Mouse (Mus musculus) cerebellum, adult 11 months (tissue): ENCODE data around the gene Rgma.

ENCODE experiments used
- DNase-seq: peaks from one replicate; pipeline ENCODE4 v3.0.0; 2022

Rgma gene

DNA sequence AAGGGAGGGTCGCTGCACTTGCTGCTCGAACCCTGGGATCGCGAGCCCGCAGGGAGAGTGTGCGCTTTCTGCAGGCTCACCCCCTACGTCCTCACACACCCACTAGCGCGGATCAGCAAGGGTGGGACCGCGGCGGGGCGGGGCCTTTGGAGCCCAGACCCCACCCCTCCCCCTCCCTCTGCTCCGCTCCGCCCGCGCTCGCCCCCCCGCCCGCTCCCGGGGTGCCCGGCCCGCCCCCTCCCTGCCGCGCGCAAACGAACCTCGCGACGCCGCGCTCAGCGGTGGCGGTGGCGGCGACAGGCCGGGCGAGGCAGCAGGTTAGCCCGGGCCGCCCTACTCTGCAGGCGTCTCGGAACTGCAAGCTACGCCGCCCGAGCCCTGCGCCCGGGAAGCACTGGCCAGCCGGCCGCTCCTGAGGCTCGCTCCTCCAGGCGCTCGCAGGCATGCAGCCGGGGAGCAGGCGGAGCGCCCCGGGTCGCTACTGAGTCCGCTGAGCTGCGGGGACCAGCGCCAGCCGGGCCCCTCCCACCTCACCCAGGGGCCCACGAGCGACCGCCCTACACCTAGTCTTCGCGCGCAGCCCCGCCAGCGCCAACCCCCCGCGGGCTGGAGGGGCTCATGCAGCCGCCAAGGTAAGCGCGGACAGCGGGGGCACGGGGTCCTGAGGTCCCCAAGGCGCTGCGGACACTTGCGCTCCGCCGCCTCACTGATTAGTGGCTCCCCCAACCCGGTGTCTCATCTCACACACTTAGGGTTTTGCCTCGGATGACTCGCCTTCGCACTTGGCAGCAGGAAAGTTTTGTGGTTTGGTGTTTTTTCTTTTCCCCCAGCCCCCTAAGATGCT, at the start of gene Rgma:
Gene Rgma, plus strand, starts transcription at position 253 of the 844 bp plus-strand sequence.
- peak; percentile 40 for DNase-seq

GRCm38 (mm10) chr7:73326236-73326635, 49.1 kb upstream of the Rgma start:
- DNase-seq = no peak

DNA sequence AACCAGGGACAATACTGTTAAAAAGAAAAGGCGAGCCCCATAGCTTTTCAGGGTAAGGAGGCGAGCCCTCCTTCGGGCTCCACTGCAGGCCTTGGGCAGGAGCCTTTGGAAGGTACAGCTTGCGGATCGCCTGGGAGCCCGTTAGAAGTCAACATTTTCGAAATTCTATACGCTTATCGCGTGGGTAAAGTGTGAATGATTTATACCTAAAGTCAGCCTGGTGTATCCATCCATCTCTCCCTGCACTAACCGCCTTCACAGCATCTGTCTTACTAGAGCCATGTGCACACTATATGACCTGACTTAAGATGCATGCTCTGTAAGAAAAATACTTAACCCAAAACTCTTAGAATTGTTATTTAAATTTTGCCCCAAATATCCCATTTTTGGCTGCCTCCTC, 48.6 kb upstream of the Rgma start:
- DNase-seq = no peak

DNA sequence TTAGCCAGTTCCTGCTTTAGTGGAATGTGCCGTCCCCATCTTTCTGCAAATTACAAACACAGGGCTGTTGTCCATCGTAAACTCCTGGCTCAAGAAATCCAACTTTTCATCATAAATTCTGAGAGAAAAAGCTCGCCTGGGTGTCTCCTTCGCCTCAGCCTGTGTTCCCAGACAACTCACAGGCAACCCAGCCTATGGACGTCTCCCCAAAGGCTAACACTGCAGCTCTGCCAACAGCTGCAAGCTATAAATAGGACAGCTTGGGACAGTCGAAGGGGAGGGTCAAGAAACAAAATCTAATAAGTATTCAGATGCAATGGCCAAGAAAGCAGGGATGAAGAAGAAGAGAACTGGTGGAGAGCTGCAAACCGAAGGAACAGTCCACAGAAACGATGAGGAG, 48.1 kb upstream of the Rgma start:
- no peak for DNase-seq

DNA sequence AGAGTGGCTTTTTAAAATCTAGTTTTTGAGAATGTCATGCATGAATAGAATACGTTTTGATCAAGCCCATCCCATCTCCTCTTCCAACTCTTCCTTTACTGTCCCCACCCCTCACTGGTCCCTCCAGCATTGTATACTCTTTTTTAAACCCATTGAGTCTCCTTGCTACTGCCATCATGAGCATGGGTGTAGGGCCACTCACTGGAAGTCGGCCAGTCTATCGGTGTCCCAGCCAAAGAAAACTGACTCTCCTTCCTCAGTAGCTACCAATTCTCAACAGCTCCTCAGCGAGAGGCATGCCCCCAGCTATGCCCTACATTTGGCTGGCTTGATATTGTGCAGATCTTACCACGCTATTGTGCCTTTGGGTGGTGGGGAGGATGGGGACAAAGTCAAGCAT, 47.7 kb upstream of the Rgma start:
- no peak for DNase-seq

DNA sequence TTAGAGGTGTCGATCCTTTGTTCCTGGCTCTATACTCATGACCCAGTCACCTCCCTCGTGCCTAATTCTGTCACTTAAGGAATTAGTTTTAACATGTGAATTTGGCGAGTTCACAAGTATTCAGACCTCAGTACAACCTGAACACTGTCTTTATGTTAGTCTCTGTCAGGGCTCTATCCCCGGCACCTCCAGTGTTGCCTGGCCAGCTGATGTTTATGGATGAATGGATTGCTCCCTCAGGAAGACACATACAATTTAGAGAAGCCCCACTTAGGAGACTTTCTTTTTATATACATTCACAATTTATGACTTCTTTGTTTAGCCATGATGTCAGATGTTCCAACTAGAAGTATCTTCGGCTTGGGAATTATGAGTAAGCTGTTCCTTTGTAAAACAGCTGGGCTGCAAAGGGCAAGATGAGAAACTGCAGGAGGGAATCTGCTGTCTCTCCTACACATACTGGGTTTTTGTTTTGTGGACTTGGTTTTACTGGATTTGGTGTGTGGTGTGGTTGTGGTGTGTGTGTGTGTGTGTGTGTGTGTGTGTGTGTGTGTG, 46.6 kb upstream of the Rgma start:
- no peak for DNase-seq

DNA sequence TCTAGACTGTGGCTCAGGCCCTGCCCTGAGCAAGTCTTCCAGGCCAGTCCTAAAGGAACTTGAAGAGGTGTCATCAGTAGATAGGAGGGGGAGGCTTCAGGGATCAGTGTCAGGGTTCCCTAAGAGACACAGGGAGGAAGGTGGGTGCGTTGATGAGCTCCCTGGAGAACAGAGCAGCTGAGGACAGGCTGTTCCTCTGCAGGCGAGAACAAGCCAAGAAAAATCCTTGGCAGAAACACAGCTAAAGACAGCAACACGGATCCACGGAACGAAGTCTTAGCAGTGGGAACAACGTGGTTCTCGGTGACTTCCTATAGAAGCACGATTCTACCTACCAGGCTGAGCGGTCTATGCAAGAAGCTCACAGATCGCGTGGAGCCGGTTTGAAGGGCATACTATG, 44.6 kb upstream of the Rgma start:
- DNase-seq = no peak

GRCm38 (mm10) chr7:73331645-73332044, 43.7 kb upstream of the Rgma start:
- no peak for DNase-seq

DNA sequence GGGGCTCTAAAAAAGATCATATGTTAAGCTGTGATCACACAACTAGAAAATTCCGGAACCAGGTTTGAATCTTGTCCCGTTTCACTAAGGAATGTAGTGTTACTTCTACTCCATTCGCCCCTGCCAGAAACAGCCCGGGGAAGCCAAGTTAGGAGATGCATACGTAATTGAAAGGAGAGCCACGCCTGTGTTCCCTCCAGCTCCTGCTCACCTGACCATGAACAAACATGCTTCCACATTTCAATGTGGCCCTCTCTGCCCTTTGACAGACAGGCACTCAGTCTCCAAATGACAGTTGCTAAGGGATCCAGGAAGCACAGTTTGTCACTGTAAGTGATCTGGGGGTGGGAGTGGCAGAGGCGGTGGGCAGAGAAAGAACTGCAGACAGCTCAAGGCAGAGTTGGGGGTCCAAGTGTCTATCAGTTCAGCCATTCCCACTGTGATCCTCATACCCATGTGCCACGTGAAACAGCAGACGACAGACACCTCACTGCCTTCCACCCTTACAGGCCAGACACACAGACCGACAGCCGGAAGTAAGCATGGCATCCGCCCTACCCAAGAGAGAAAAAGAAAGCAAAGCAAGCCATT, 41.8 kb upstream of the Rgma start:
- DNase-seq = no peak

DNA sequence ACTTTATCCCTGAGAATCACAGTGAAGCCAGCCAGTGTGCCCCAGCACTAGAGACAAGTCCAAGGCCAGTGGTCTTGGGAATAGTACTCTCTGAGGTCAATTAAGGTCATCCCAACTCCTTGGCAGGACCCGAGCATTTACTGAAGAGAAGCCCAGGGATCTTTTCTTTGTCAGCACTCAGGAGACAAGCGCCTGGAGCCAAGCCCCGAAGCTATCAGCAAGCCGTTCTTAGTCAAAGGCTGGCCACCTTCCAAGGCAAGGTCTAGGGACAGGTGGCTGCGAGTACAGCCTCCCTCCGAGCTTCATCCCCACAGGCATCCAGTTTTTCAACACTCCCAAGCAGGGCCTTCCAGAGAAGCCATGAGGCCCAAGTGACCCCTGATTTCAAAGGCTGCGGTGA, 40.4 kb upstream of the Rgma start:
- peak; percentile 76 for DNase-seq

- no peak for DNase-seq
Measured at GRCm38 (mm10) chr7:73336380-73336779, 38.9 kb upstream of the Rgma start.

- DNase-seq = no peak
Measured at GRCm38 (mm10) chr7:73338353-73338752, 37.0 kb upstream of the Rgma start.

GRCm38 (mm10) chr7:73343852-73344251, 31.5 kb upstream of the Rgma start:
- DNase-seq = no peak

- DNase-seq = no peak
Measured at GRCm38 (mm10) chr7:73348585-73349124, 26.7 kb upstream of the Rgma start.

DNA sequence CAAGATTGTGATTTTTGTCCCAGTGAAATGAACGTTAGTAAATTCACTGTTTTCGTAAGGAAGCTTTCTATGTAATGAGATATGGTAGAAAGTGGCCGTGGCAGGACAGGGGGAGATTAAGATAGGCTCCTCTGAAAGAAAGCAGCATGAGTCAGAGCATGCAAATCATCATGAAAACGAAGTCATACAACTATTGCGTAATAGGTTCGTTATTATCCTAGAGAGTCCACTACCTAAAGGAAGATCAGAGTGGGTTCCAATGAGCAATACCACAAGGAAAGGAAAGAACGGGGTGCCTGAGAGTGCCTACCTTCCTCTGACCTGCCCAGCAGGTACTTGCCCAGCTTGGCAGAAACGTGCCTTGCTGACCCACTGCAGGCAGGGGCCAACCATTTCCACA, 26.2 kb upstream of the Rgma start:
- DNase-seq = no peak

GRCm38 (mm10) chr7:73355229-73355628, 20.1 kb upstream of the Rgma start:
- DNase-seq = no peak

DNA sequence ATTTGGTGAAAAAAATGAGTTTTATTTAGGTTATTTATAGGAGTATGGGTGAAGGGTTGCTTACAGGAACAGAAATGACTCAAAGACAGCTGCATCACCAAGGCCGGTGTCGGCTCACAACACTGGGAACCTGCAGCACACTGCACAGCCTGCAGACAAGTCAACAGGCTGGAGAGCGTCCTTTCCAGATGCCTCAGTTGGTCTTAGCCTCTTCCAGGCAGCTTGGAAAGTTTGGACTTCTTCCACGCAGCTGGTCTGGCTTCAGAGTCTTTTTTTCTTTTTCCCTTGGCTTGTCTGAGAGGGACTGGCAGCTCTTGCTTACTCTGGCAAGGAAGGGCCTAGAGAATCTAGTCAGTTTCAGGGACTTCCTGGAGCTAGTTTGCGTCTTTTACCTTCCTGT, 18.4 kb upstream of the Rgma start:
- DNase-seq = no peak

DNA sequence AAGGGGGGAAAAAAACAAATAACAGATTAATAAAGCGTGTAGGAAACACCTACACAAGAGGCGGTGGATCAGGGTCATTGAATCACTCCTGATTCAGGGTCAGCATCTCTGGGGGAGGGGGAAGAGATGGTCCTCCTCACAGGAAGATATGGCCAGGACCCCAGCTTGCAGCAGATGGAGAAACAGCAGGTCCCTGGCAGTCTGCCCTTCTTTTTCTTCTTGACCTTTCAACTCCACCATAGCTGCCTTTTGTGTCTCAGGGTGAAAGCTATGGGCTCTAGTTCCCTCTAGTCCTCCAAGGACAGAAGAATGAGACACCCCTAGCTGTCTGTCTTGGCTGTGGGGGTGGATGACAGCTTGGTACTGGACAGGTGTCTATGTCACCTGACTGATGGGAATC, 17.7 kb upstream of the Rgma start:
- no peak for DNase-seq

DNA sequence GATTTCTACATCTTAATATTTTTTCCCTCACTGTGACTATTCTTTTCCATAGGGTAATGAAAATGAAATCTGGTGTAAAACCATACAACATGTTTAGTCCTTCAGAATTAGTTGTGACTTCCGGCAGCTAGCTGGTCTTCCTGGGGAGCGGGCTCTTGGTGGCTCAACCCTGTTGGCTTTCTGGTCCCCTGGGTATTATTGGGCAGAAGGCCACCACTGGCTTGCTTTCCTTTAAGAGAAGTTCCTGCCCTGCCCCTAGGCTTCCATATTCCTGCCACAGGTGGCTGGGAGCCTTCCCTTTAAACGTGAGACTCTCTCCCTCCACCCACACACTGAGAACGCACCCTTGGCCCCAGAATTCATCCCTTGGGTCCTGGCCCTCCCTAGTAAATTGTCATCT, 9.8 kb upstream of the Rgma start:
- DNase-seq = no peak

DNA sequence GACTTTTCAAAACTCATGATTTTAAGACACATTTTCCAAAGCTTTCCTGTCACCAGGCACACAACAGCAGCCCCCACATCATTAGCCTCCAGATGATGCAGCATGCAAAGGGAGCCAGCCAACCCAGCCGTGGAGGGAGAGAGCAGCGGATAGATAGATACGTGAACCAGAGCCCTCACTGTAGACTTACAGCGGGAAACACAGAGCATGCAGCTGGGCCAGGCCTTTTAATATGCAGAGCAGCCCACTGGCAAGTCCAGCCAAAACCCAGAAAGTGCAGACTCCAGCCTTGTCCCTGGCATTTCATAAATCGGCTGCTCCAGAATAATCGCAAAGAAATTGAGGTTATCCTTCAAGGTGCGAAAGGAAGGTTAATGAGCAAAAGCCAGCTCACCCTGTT, 9.3 kb upstream of the Rgma start:
- DNase-seq = no peak

- DNase-seq = no peak
Measured at GRCm38 (mm10) chr7:73367681-73368464, 7.4 kb upstream of the Rgma start.

DNA sequence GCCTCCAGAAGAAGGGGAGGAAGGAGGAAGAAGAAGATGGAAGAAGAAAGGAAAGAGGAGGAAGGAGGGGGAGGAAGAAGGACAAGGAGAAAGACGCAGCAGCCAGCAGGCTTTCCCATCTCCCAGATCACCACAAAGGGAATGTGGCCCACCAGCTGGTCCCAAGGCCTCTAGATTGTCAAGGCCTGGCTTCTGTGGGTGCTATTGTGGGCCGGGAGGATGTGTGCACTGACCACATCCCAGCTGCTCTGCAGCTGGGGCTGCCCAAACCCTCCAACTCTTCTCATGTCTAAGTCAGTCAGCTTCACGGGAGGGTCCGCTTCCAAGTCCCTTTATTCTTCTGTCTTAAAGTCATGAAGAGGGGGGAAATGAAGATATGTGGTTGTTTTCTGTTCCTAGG, 5.3 kb upstream of the Rgma start:
- DNase-seq = no peak

- DNase-seq = no peak
Measured at GRCm38 (mm10) chr7:73371587-73372321, 3.6 kb upstream of the Rgma start.
